Mouse (Mus musculus) limb, embryonic 15.5 days (tissue): ENCODE measurements around the gene Nisch. TPM values are rescaled to one million over a fixed set of nuclear protein-coding genes. Genes with fewer than 3 reads are reported as not detected.

Experiments
- ATAC-seq: fragments of 200-750 bp; cut with Nextera tagmentation; 2 replicates; pipeline ENCODE4 v1.8.0; 2017; ENCODE audit warnings: low read depth, moderate TSS enrichment; ENCODE audit not compliant: insufficient number of reproducible peaks, low FRiP score, low TSS enrichment
- H3K27ac ChIP-seq: fragments of 300-500 bp; sonication (generic); 2 replicates; pipeline ENCODE4 v1.5.1; 2015; ENCODE audit warnings: moderate library complexity, mild to moderate bottlenecking, inconsistent platforms
- H3K27me3 ChIP-seq: fragments of 300-500 bp; sonication (generic); 2 replicates; pipeline ENCODE4 v1.6.1; 2015; ENCODE audit warnings: inconsistent platforms
- H3K36me3 ChIP-seq: fragments of 300-500 bp; sonication (generic); 2 replicates; pipeline ENCODE4 v1.6.1; 2015; ENCODE audit warnings: inconsistent platforms
- H3K4me1 ChIP-seq: fragments of 300-500 bp; sonication (generic); 2 replicates; pipeline ENCODE4 v1.6.1; 2015; ENCODE audit warnings: inconsistent platforms
- H3K4me2 ChIP-seq: fragments of 300-500 bp; sonication (generic); 2 replicates; pipeline ENCODE4 v1.6.1; 2015; ENCODE audit warnings: mild to moderate bottlenecking, inconsistent platforms
- H3K4me3 ChIP-seq: fragments of 300-500 bp; sonication (generic); 2 replicates; pipeline ENCODE4 v1.5.1; 2015; ENCODE audit warnings: mild to moderate bottlenecking, inconsistent platforms
- H3K9ac ChIP-seq: fragments of 300-500 bp; sonication (generic); 2 replicates; pipeline ENCODE4 v1.6.1; 2015; ENCODE audit warnings: inconsistent platforms
- H3K9me3 ChIP-seq: fragments of 300-500 bp; sonication (generic); 2 replicates; pipeline ENCODE4 v1.6.1; 2016; ENCODE audit warnings: inconsistent platforms
- WGBS: fragments of 180-500 bp; shearing (Covaris S2); methylation state at CpG from one replicate; pipeline ENCODE4 v1.1.7; 2015; 5-methylcytosine and 5-hydroxymethylcytosine counted together
- polyA plus RNA-seq: library from polyadenylated mRNA; unstranded; fragments of >200 nt; fragmentation: Nextera tagmentation; extraction: Ambion mirVana; gene quantifications from 2 replicates; pipeline ENCODE4 v1.2.1, GENCODE M21; 2015

Nisch gene
- polyA plus RNA-seq, 1 experiment from 2014 or later: 336 TPM

GRCm38 (mm10) chr14:31184195-31184594, 32.6 kb downstream of the Nisch start:
- Histone ChIP-seq H3K36me3 (peaks cover 100% of the 10 kb centered on the region), H3K27ac (peak overlapping the region; percentile 27; the same call in 1 of the 2 replicates), H3K4me3 (no peak overlapping the region), H3K27me3 (no peaks in the 10 kb centered on the region), H3K4me1 (no peaks in the 10 kb centered on the region), H3K9me3 (no peaks in the 10 kb centered on the region), H3K4me2 (no peak overlapping the region), H3K9ac (no peak overlapping the region)
- no peak for ATAC-seq
- 88% methylated on average over 12 of the region's 12 CpGs for WGBS

GRCm38 (mm10) chr14:31183541-31183940, 33.2 kb downstream of the Nisch start:
- H3K4me1 ChIP-seq: no peaks in the 10 kb centered on the region
- H3K27ac ChIP-seq: peak overlapping the region; percentile 38; the same call in 1 of the 2 replicates
- peaks cover 100% of the 10 kb centered on the region for H3K36me3 ChIP-seq
- no peak for ATAC-seq
- no peak overlapping the region for H3K4me3 ChIP-seq
- H3K4me2 ChIP-seq: no peak overlapping the region
- no peaks in the 10 kb centered on the region for H3K27me3 ChIP-seq
- no peak overlapping the region for H3K9ac ChIP-seq
- WGBS: 84% methylated on average over 5 of the region's 5 CpGs
- no peaks in the 10 kb centered on the region for H3K9me3 ChIP-seq

GRCm38 (mm10) chr14:31182786-31183290, 33.9 kb downstream of the Nisch start:
- Histone ChIP-seq H3K36me3 (peaks cover 98% of the 10 kb centered on the region), H3K4me1 (no peaks in the 10 kb centered on the region), H3K4me2 (no peak overlapping the region), H3K27me3 (no peaks in the 10 kb centered on the region), H3K27ac (peak overlapping the region; percentile 38; the same call in 1 of the 2 replicates), H3K9ac (no peak overlapping the region), H3K4me3 (no peak overlapping the region), H3K9me3 (no peaks in the 10 kb centered on the region)
- ATAC-seq: no peak
- 83% methylated on average over 2 of the region's 2 CpGs for WGBS

- Histone ChIP-seq H3K9me3 (no peaks in the 10 kb centered on the region), H3K4me3 (no peak overlapping the region), H3K27me3 (no peaks in the 10 kb centered on the region), H3K9ac (no peak overlapping the region), H3K4me1 (no peaks in the 10 kb centered on the region), H3K36me3 (peaks cover 98% of the 10 kb centered on the region), H3K4me2 (no peak overlapping the region), H3K27ac (no peak overlapping the region)
- 74% methylated on average over 4 of the region's 4 CpGs for WGBS
- no peak for ATAC-seq
These were observed 35.2 kb downstream of the Nisch start for GRCm38 (mm10) chr14:31181512-31181911.

GRCm38 (mm10) chr14:31179677-31180365, 36.9 kb downstream of the Nisch start:
- Histone ChIP-seq H3K4me1 (no peaks in the 10 kb centered on the region), H3K4me2 (no peak overlapping the region), H3K4me3 (no peak overlapping the region), H3K27me3 (no peaks in the 10 kb centered on the region), H3K36me3 (peaks cover 98% of the 10 kb centered on the region), H3K27ac (no peak overlapping the region; the same call in 1 of the 2 replicates), H3K9ac (no peak overlapping the region), H3K9me3 (no peaks in the 10 kb centered on the region)
- WGBS: 86% methylated on average over 12 of the region's 12 CpGs
- ATAC-seq: no peak

GRCm38 (mm10) chr14:31177715-31178114, 39.0 kb downstream of the Nisch start:
- no peaks in the 10 kb centered on the region for H3K27me3 ChIP-seq
- H3K4me2 ChIP-seq: no peak overlapping the region
- H3K4me3 ChIP-seq: no peak overlapping the region
- no peaks in the 10 kb centered on the region for H3K4me1 ChIP-seq
- no peak overlapping the region for H3K27ac ChIP-seq
- H3K36me3 ChIP-seq: peaks cover 98% of the 10 kb centered on the region
- WGBS: 91% methylated on average over 5 of the region's 5 CpGs
- H3K9ac ChIP-seq: no peak overlapping the region
- H3K9me3 ChIP-seq: no peaks in the 10 kb centered on the region
- ATAC-seq: no peak

- Histone ChIP-seq H3K9ac (no peak overlapping the region), H3K36me3 (peaks cover 98% of the 10 kb centered on the region), H3K4me2 (no peak overlapping the region), H3K4me1 (no peaks in the 10 kb centered on the region), H3K27me3 (no peaks in the 10 kb centered on the region), H3K9me3 (no peaks in the 10 kb centered on the region), H3K27ac (no peak overlapping the region), H3K4me3 (no peak overlapping the region)
- no peak for ATAC-seq
- 91% methylated on average over 16 of the region's 16 CpGs for WGBS
These were observed 39.5 kb downstream of the Nisch start for GRCm38 (mm10) chr14:31177287-31177686.

GRCm38 (mm10) chr14:31173537-31173936, 43.2 kb downstream of the Nisch start:
- H3K4me3 ChIP-seq: no peak overlapping the region
- 90% methylated on average over 7 of the region's 7 CpGs for WGBS
- no peak for ATAC-seq
- peaks cover 87% of the 10 kb centered on the region for H3K36me3 ChIP-seq
- H3K9ac ChIP-seq: no peak overlapping the region
- H3K27ac ChIP-seq: no peak overlapping the region
- peaks cover 3% of the 10 kb centered on the region; the same call in 1 of the 2 replicates for H3K4me1 ChIP-seq
- H3K4me2 ChIP-seq: no peak overlapping the region
- no peaks in the 10 kb centered on the region for H3K27me3 ChIP-seq
- no peaks in the 10 kb centered on the region for H3K9me3 ChIP-seq

GRCm38 (mm10) chr14:31172781-31173455, 43.8 kb downstream of the Nisch start:
- WGBS: 77% methylated on average over 18 of the region's 18 CpGs
- no peak overlapping the region for H3K9ac ChIP-seq
- peaks cover 83% of the 10 kb centered on the region for H3K36me3 ChIP-seq
- H3K4me3 ChIP-seq: no peak overlapping the region
- ATAC-seq: no peak
- H3K27me3 ChIP-seq: no peaks in the 10 kb centered on the region
- H3K9me3 ChIP-seq: no peaks in the 10 kb centered on the region
- no peak overlapping the region for H3K4me2 ChIP-seq
- no peak overlapping the region for H3K27ac ChIP-seq
- peaks cover 8% of the 10 kb centered on the region; the same call in 1 of the 2 replicates for H3K4me1 ChIP-seq

GRCm38 (mm10) chr14:31171821-31172220, 44.9 kb downstream of the Nisch start:
- Histone ChIP-seq H3K9ac (no peak overlapping the region), H3K4me2 (no peak overlapping the region), H3K9me3 (no peaks in the 10 kb centered on the region), H3K27me3 (no peaks in the 10 kb centered on the region), H3K36me3 (peaks cover 72% of the 10 kb centered on the region), H3K27ac (no peak overlapping the region), H3K4me3 (no peak overlapping the region), H3K4me1 (peaks cover 15% of the 10 kb centered on the region)
- 95% methylated on average over 15 of the region's 15 CpGs for WGBS
- no peak for ATAC-seq

GRCm38 (mm10) chr14:31171386-31171785, 45.4 kb downstream of the Nisch start:
- peaks cover 19% of the 10 kb centered on the region for H3K4me1 ChIP-seq
- H3K9me3 ChIP-seq: no peaks in the 10 kb centered on the region
- no peak for ATAC-seq
- 84% methylated on average over 11 of the region's 11 CpGs for whole genome bisulfite sequencing
- no peak overlapping the region for H3K27ac ChIP-seq
- H3K27me3 ChIP-seq: no peaks in the 10 kb centered on the region
- H3K4me2 ChIP-seq: no peak overlapping the region
- no peak overlapping the region for H3K9ac ChIP-seq
- peaks cover 67% of the 10 kb centered on the region for H3K36me3 ChIP-seq
- H3K4me3 ChIP-seq: no peak overlapping the region

- no peak overlapping the region for H3K27ac ChIP-seq
These were observed 45.8 kb downstream of the Nisch start for GRCm38 (mm10) chr14:31170963-31171362.

More at GRCm38 (mm10) chr14:31170963-31171362, 45.8 kb downstream of the Nisch start:
- WGBS: 87% methylated on average over 13 of the region's 13 CpGs
- H3K4me1 ChIP-seq: peaks cover 21% of the 10 kb centered on the region
- H3K4me2 ChIP-seq: no peak overlapping the region
- H3K4me3 ChIP-seq: no peak overlapping the region
- no peak overlapping the region for H3K9ac ChIP-seq
- H3K27me3 ChIP-seq: no peaks in the 10 kb centered on the region
- ATAC-seq: no peak
- H3K9me3 ChIP-seq: no peaks in the 10 kb centered on the region
- peaks cover 63% of the 10 kb centered on the region for H3K36me3 ChIP-seq
